Mouse (Mus musculus): ENCODE results near the gene Pkhd1.
"Not testable (repeated sequence)": the region's sequence is repeated elsewhere in the genome, so short reads cannot be mapped to it uniquely, and the experiment has no call there.

Pkhd1 gene

DNA sequence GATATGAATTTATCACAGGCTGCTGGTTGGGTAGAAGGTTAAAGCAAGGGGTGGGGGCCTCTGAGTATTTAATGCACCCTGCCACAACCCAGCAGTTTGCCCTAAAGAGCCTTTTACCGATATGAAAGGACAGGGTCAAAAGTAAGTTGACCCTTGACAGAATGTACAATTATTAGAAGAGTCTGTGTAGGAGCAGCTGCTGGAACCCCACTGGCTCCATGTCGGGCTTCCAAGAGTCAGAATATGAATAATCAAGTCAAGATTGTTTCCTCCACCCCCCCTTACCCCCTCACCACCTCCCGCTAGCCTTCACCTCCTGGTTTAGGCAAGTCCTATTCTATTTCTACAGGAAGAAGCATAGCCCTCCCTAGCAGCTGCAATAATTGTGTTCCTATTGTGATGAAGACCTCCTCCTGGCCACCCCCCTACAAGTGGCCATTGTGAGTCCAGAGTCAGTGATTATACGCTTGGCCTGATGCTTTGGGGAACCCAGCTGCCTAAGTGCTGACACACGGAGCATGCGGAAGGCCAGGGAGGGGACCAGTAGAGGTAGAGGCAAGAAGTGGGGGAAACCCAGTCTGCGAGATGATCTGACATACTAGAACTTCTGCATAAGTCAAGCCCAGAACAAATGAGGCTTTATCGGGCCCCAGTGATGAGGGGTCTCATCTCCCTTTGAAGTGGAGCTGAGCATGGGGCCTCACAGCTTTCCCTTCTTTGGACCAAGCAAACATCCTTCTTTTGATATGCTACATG is 315.5 kb downstream of the Pkhd1 start:
- no peak for DNase-seq (ENCODE audit: inconsistent age in 2 of 2, low spot score in 1 of 2)

DNA sequence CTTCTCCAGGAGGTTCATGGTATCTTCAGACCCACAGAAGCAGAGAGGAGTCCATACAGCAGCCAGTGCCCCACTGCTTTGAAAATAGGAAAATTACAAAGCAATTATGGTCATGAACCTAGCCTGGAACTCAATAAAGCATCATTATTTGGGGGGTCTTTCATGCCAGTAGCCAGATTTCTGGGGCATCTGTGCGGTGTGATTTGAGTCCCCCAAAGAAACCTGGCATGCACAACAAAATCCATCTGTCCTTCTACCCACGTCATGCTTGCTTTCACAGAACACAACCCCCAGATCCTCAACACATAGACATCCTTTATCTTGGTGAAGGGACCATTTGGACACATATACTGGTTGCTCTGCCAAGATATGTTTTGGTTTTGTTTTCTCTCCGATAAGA is 316.2 kb downstream of the Pkhd1 start:
- DNase-seq (ENCODE audit: inconsistent age in 2 of 2, low spot score in 1 of 2): no peak

DNA sequence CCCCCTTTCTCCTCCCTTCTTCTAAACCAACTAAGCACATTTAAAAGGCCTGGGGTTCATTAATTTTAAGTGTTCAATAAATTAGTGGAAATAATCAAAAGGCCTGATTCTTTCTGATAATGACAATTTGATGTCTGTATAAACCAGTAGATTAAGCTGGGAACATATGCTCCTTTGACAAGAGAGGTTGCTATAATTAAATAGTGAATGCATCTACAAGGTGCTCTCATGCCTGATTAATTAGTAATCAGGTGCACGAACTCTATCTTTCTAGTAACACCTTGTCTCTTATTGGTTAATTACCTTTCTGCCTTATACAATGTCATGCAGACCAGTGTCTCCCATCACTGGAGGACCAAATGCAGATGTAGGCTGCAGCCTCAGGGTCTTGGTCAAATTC is 329.2 kb downstream of the Pkhd1 start:
- no peak for DNase-seq (ENCODE audit: inconsistent age in 2 of 2, low spot score in 1 of 2)

DNA sequence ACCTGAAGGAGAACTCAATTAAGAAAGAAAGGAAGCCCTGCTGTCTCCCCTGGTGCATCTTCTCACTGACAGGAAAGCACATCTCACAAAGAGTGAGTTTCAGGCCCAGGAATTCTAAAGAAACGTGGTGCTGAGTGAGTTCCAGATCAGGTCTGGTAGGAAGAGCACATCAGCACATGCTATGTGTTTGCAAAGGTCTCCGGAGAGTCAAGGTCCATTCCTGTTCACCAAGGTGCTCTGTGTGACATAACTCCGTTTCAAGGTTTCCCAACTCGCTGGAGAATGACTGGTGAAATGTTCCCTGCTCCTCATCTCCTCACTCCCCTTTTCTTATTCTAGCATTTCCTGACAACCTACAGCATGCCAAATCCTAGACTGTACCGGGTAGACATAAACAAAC is 357.5 kb downstream of the Pkhd1 start:
- no peak for DNase-seq (ENCODE audit: inconsistent age in 2 of 2, low spot score in 1 of 2)

DNA sequence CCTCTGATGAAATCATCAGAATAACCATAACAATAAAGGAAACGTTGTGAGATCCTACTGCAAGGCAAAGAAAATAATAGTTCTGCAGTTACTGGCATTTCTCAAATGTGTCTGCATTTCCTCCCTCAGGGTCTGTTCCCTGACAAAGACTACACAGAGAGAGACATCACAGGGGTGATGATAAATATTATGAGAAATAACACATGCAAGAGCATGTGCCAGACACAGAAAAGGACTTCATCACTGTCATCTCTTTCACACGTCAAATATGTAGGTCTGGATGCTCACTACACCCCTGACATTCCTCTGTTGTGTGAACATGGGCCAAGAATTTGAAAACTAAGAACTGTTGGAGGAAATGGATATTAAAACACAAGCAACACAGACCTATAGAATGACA is 369.7 kb downstream of the Pkhd1 start:
- no peak for DNase-seq (ENCODE audit: inconsistent age in 2 of 2, low spot score in 1 of 2)

DNA sequence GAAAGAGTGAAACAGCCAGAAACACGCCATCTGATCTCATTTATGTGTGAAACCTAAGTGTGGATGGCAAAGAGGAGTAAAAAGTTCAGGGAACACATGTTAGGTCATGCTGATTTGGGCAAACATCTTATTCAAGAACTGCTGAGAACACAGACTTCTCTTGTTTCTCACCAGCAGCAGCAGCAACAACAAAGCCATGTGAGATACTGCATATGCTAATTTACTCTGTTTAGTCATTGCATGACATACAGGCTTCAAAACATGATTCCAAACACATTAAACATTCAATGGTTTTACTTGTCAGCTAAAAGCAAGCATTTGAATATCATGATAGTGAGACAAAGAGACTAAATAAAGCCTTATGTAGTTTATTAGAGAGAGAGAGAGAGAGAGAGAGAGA is 401.2 kb downstream of the Pkhd1 start:
- DNase-seq (ENCODE audit: inconsistent age in 2 of 2, low spot score in 1 of 2): no peak

DNA sequence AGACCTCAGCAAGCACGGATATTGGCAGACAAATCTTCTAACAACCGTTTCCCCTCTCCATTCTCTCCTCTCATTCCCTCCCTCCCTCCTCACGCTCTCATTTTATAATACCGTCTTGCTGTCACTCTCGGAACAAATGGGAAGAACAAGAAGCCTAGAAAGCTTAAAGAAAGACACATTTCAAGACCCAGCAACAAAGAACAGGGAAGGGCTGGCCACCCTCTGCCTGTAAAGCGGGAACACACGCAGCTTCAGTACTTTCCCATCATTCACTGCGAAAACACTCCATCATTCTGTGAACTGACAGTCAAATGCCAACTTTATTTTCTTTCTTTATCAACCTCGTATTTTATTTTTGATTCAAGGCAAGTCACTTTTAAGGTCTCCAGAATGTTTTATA is 427.4 kb downstream of the Pkhd1 start:
- DNase-seq (ENCODE audit: inconsistent age in 2 of 2, low spot score in 1 of 2): no peak

DNA sequence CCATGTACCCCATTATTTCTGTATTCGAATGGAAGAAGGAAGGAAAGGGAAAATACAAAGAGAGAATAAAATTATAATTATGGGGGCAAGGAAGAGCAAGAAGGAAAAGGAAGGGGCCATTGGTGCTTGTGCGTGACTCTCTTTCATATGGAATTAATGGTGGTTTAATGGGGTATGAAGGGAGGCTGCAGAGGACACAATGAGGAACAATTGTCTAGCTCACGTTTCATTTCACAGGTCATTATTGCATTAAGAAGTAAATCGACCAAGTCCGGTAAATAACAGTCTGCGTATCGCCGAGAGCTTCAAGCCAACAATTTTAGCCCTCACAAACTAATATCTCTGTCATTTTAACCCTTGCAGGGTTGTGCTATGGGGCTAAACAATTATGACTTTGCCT is 437.7 kb downstream of the Pkhd1 start:
- DNase-seq (ENCODE audit: inconsistent age in 2 of 2, low spot score in 1 of 2): no peak

DNA sequence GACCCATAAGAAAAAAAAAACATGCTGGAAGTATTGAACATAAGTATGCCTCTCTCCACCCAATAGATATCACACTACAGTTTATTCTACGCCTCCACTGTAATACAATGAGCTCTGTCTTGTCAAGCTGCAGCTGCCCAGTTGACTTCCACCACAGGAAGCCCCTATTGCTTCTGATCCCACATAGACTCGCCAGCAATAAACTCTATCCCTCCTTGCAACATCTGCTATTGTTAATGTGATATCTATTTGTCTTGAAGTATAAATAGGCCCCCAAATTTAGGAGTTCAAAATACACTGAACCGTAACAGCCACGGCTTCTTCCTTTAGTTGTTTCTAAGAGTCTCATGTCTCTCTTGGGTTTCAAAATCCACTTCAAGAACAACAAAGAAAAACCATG is 446.7 kb downstream of the Pkhd1 start:
- DNase-seq (ENCODE audit: inconsistent age in 2 of 2, low spot score in 1 of 2): no peak

DNA sequence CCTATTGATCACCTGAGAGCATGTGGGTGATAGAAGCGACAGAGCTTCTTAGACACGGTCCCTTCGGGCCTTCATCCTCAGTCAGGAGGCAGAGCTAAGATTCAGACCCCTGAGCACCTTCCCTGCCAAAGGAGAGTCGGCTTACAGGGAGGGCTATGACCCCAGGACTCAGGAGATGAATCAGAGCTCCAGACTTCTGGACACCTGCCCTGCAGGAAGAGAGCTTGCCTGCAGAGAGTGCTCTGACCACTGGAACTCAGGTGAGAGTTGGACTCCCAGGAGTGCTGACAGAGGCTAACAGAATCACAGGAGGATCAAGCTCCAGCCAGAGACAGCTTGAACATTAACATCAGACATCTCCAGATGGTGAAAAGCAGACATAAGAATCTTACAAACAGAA is 467.2 kb downstream of the Pkhd1 start:
- DNase-seq (ENCODE audit: inconsistent age in 2 of 2, low spot score in 1 of 2): not testable (repeated sequence)

DNA sequence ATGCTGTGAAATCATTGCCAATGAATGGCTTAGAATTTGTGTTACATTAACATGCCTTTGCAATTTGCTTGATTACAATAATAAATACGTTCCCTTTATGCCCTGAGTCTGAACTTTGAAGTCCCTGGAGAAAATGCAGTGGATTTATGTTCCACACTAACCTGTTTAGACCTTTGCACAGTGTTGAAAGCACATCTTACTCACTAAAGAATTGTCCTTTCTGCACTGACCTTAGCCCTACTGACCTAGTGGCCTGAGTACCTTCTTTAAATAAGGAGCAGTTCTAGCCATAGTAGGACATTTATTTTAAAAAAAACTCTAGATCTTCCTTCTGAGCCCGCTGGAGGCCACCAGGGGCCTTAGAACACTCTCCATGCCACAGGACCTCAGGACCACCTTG is 467.8 kb downstream of the Pkhd1 start:
- no peak for DNase-seq (ENCODE audit: inconsistent age in 2 of 2, low spot score in 1 of 2)

DNA sequence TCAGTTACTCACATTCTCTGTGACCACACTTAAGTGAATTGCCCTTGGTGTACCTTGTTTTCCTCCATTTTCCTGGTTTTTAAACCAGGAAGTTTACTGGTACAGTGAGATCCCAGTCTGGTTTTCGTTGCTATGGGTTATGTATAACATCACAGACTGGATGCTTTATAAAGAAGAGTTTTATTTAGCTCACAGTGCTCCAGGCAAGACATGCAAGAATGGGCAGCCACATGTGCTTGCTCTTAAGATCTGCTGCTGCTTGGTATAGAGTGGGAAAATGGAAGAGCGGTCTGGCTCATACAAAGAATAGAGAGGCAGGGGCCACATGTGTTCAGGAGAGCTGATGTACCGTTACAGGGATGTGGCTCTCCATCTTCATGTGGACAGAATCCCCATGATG is 481.7 kb downstream of the Pkhd1 start:
- DNase-seq (ENCODE audit: inconsistent age in 2 of 2, low spot score in 1 of 2): no peak

DNA sequence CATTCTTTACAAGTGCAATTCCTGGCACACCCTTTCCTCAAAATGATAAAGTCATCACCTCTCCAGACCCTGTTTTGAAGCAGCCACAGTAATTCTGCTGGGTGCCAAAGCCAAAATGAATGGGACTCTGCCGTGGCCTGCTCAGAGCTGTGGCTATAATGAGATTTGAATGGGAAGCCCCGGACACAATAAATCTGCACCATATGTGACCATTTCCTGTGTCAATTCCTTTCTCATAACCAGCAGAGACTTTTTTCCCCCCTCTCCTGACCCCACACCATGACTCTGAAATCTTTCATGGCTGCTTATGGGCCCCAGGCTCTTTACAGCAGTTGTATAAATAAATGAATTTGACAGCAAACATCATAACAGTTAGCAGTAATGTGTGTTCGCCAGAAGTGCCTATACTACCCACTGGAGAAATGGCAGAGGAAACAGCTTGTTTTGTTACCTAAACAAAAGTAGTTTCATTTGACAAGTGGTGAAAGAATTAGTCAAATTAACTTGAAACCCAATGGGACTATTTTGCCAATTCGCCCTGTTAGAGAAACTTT is 482.7 kb downstream of the Pkhd1 start:
- DNase-seq (ENCODE audit: inconsistent age in 2 of 2, low spot score in 1 of 2): no peak

DNA sequence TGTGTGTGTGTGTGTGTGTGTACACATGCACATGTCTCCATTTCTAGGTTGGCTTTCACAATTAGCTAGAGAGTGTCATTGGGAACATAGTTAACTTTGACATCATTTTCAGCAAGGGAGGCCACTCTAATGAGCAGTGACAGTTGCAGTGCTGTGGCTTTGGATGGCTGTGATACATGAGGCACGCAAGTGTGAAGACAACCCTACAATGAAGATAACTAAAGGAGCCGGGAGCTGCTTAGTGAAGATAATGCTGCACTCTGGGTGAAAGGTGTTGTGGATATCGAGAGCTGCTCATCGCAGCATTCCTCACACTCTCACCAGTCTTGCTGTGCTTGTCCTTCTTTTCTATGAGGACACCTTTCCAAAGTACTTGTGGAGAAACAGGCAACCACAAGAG is 484.2 kb downstream of the Pkhd1 start:
- no peak for DNase-seq (ENCODE audit: inconsistent age in 2 of 2, low spot score in 1 of 2)

DNA sequence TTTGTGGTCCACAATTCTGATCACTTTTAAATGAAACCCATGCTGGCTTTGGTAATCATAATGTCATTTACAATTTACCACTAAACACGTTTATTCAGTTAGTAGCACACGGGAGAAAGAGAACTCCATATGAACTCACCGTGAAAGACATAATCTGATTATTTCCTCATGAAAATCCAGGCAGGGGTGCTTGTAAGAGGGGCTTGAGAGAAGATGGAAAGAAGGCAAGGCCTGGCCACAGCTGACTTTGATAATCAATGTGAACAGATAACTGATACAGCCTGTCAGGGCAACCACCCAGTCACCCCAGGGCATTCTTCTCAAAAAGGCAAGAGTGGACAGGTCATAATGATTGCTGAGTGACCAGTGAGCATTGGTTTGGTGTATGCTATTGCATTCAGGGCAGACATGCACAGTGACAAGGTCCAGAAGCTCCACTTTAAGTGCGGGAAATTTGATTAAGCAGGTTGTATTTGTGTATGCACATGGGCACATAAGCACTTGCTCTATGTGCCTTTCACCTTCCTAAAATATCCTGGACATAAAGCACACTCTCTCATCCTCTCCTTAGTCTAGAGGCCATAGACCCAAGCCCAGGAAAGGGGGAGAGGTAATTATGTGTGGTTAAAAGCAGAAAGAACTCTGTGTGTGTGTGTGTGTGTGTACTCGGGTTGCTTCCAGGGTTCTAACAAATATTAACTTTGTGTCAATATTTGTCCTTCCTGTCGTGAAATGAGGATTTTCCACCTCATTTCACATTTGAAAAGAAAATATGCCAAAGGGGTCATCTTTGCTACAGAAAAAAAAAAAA is 485.9 kb downstream of the Pkhd1 start:
- peak; percentile 3 to 16 for DNase-seq (ENCODE audit: inconsistent age in 2 of 2, low spot score in 1 of 2)

DNA sequence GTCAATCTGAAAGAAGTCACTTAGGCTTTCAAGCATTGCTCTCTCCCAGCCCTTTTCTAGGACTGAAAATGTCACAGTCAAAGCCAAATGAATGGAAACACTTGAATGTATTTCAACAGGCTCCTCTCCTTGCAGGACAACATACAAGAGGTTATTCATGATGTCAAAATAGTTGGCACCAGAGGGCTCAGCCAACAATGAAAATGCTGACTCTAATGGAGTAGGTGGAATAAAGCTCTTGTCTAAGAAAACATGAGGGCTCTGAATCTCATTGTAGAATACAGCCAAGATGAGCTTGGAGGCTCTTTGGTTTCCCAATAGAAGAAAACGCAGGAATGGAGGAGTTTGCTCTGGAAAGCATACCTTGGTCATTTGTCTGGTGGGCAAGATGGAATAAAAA is 500.5 kb downstream of the Pkhd1 start:
- no peak for DNase-seq (ENCODE audit: inconsistent age in 2 of 2, low spot score in 1 of 2)

DNA sequence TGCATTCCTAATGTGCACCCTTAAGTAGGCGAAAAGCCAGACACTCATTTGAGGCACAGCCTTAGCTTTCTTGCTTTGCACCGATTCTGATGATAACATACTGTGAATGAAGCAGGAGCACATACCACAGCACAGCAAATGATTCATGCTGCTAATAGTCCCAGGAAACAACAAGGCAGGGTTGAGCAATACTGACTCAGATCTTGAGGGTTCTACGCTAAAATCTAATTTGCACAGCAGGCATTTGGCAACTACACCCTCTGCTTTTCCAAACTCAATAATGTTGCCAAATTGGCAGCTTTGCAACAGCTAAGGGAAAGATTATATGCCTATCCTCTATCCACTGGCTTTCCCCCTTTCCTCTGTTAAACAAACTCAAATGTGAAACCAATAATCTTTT is 548.1 kb downstream of the Pkhd1 start:
- peak in 1 of 2 experiments; percentile 45 for DNase-seq (ENCODE audit: inconsistent age in 2 of 2, low spot score in 1 of 2)

DNA sequence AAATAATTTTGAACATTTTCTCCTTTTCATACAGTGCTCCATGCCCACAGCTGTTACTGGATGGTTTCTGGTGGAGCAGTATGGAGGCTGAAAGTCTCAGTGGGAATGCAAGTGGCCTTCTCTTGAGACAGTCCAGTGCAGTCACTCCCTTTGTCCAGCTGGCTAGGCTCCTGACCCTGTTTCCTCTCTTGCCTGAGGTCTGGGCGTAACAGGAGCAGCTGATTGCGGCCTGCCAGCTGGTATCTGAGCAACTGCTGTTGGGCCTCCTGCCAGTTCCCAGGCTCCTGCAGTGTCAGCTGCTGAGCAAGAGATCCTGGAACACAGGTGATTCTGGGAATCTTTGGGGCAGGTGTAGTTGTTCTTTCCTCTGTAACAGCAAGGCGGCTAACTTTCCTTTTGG is 559.6 kb downstream of the Pkhd1 start:
- DNase-seq (ENCODE audit: inconsistent age in 2 of 2, low spot score in 1 of 2): peak; percentile 25 to 54

DNA sequence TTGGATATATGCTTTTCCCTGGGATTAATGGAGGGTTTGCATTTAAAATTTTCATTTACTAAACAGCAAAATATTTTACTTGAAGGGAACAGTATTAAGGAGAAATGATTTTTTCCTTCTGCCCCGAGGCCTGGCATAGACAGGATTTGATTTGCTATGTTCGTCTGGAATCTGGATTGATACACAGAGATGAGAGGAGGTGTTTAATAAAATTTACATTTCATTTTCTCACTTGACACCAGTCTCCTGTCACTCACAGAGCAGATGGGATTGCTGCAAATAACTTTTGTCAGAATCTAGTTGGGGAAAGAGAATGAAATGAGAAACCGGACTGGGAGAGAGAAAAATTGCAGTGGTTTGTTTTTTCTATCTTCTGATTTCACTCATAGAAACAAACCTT is 578.5 kb downstream of the Pkhd1 start:
- no peak for DNase-seq (ENCODE audit: inconsistent age in 2 of 2, low spot score in 1 of 2)

DNA sequence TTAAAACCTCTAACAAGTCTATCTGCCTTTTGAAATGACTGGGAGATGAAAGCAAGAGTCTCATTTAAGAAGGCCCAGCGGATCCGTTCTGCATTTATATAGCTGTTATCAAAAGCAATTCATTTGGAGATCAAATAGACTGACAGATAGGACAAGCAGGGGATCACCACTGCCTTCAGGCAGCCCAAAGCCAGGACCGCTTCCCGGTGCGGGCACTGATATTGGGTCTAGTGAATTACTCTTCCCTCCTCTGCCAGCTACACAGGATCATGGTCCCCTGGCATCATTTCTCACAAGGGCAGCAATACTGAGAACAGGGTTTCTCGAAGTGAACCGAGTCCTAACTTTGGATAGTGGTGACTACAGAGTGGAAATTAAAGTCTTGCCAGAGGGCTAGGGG is 582.6 kb downstream of the Pkhd1 start:
- DNase-seq (ENCODE audit: inconsistent age in 2 of 2, low spot score in 1 of 2): no peak

DNA sequence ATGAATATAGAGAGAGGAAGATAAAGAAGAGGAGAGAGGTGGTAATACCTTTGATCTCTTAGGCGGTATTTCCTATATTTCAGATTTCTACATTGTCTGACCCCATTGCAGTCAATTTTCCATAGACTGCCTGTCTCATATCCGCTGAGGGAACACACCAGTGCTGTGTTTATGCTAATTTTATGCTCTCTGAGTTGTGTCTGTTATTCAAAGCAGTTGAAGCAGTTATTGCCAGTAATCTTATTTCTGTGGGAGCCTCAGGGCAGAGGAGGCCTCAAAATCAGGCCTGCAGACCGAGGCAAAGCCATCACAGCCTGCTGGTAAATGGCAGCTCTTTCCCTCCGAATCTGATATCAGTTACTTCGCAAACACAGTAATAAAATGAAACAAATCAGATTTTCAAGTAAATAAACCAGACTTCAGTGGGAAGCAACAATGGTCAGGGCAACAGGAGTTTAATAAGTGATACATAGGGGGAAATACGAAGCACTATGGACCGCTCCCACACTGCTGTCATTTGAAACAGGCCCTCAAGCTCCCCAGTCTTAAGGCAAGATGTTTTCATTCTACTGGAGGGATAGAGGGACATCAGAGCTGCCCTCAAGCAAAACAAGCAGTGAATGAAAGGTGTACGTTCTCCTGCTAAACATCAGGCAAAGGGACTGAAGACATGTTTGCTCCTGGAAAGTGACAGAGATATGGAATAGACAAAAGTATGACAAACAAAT is 599.5 kb downstream of the Pkhd1 start:
- DNase-seq (ENCODE audit: inconsistent age in 2 of 2, low spot score in 1 of 2): peak; percentile 23 to 48

DNA sequence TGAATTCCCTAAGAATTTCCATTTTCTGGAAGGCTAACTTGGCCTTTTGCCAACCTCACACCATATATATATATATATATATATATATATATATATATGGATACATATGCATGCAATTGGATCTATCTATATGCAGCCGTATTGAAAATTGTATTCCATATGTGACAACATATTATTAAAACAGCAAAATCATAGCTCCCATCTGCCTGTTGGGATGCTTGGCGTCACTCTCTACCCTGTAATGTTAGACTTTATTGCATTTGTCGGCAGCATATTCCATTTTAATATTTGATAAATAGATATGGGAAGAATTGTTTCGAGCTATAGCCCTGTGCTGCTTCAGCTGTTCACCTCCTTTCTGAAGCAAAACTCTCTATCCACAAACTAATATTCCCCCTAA is 600.2 kb downstream of the Pkhd1 start:
- no peak for DNase-seq (ENCODE audit: inconsistent age in 2 of 2, low spot score in 1 of 2)
